ENCODE assay signal across 9 mouse cellular contexts in genomic region chr6:92850250-92850649, GRCm38 (mm10). TPM values are rescaled to one million over a fixed set of nuclear protein-coding genes. Genes with fewer than 3 reads are reported as not detected.
DNase-seq lines count a peak whose midpoint lies in the region; ATAC-seq and TF ChIP-seq lines count a peak whose summit lies in the region.
"Had no signal": no experiment of that assay in that cellular context is flagged by ENCODE, and none has a peak within 500 bp of the region (broad histone marks: within the 10 kb centered on the region; RNA-seq: fewer than 3 reads in every experiment).

No protein-coding gene starts in this region.

- 59% methylated on average over 5 of the region's 5 CpGs for WGBS in embryonic facial prominence, embryonic 11.5 days
- WGBS in embryonic facial prominence, embryonic 10.5 days, result 66% methylated on average over 5 of the region's 5 CpGs
- WGBS in kidney, adult 2 months, result 56% methylated on average over 5 of the region's 5 CpGs

- intact Hi-C loops in left cerebral cortex, postnatal 14 days (cut with DNase I), result no loop called here

- no peak overlapping the region for H3K4me2 ChIP-seq in embryonic facial prominence, embryonic 11.5 days (ENCODE audit: low read depth, low read length)

- no peaks in the 10 kb centered on the region for H3K36me3 ChIP-seq in embryonic facial prominence, embryonic 11.5 days (replicated peaks; ENCODE audit: control insufficient read depth, insufficient read depth, low read depth, low read length)
- H3K36me3 ChIP-seq in embryonic facial prominence, embryonic 10.5 days (replicated peaks), result peaks cover 19% of the 10 kb centered on the region
- H3K36me3 ChIP-seq in kidney, adult 2 months (ENCODE audit: control insufficient read depth, insufficient read depth, low read length), result no peaks in the 10 kb centered on the region; the same call in none of the 2 replicates

- no peak for TF ChIP-seq POLR2A in kidney, adult 2 months (IDR thresholded peaks at IDR 0.05; ENCODE audit: low read depth, low read length)

- peak; percentile 9 for DNase-seq in embryonic facial prominence, embryonic 11.5 days (ENCODE audit: low spot score)
- no peak for DNase-seq in embryonic facial prominence, embryonic 10.5 days (ENCODE audit: low spot score)
- peak; percentile 10 to 17 for DNase-seq in cerebellum, postnatal 25 days
- DNase-seq in heart, adult 11 months, result peak; percentile 100
- DNase-seq in kidney, adult 2 months, result peak; percentile 79
- DNase-seq in left cerebral cortex, postnatal 14 days (ENCODE audit: low spot score in 2 of 2), result peak; percentile 77
- DNase-seq in ovary, postnatal 14 days (ENCODE audit: low spot score), result peak; percentile 46

- ATAC-seq in embryonic facial prominence, embryonic 11.5 days (replicated peaks; ENCODE audit: insufficient number of reproducible peaks, low FRiP score, low TSS enrichment, low read depth), result no peak
- no peak for ATAC-seq in megakaryocyte, adult 5-6 weeks (ENCODE audit: poor library complexity, severe bottlenecking)

- no peaks in the 10 kb centered on the region for H3K27me3 ChIP-seq in embryonic facial prominence, embryonic 11.5 days (ENCODE audit: control insufficient read depth, insufficient read depth, low read length)
- H3K27me3 ChIP-seq in embryonic facial prominence, embryonic 10.5 days (replicated peaks; ENCODE audit: low read depth, poor library complexity, severe bottlenecking), result no peaks in the 10 kb centered on the region
- H3K27me3 ChIP-seq in kidney, adult 2 months (replicated peaks; ENCODE audit: control insufficient read depth, insufficient read depth, low read length), result no peaks in the 10 kb centered on the region

- no peaks in the 10 kb centered on the region for H3K4me1 ChIP-seq in embryonic facial prominence, embryonic 11.5 days (ENCODE audit: control insufficient read depth, insufficient read depth, low read length)
- H3K4me1 ChIP-seq in embryonic facial prominence, embryonic 10.5 days, result peaks cover 5% of the 10 kb centered on the region
- H3K4me1 ChIP-seq in kidney, adult 2 months (ENCODE audit: control insufficient read depth, insufficient read depth, low read length), result no peaks in the 10 kb centered on the region

- no peak for TF ChIP-seq CTCF in kidney, adult 2 months (conservative IDR thresholded peaks at IDR 0.05; ENCODE audit: insufficient read depth, insufficient read length, low read depth, low read length)

- no peak overlapping the region for H3K27ac ChIP-seq in embryonic facial prominence, embryonic 11.5 days (replicated peaks; ENCODE audit: low read depth, low read length)
- H3K27ac ChIP-seq in embryonic facial prominence, embryonic 10.5 days (replicated peaks), result no peak overlapping the region
- no peak overlapping the region for H3K27ac ChIP-seq in kidney, adult 2 months (ENCODE audit: insufficient read depth, low read depth, low read length)

- no peak overlapping the region for H3K9ac ChIP-seq in embryonic facial prominence, embryonic 11.5 days (replicated peaks; ENCODE audit: low read length)

- no peak overlapping the region for H3K4me3 ChIP-seq in embryonic facial prominence, embryonic 11.5 days (ENCODE audit: low read depth, low read length)
- no peak overlapping the region for H3K4me3 ChIP-seq in embryonic facial prominence, embryonic 10.5 days
- no peak overlapping the region for H3K4me3 ChIP-seq in kidney, adult 2 months (ENCODE audit: insufficient read depth, low read depth, low read length)
- H3K4me3 ChIP-seq: myocyte had no signal

- no peaks in the 10 kb centered on the region for H3K9me3 ChIP-seq in embryonic facial prominence, embryonic 11.5 days (replicated peaks; ENCODE audit: control insufficient read depth, low read length)
- no peaks in the 10 kb centered on the region for H3K9me3 ChIP-seq in embryonic facial prominence, embryonic 10.5 days

RNA-seq across cellular contexts. Expression of gene Gm15737, which starts 18.9 kb away (rescaled TPM):
- polyA plus RNA-seq in embryonic facial prominence, embryonic 11.5 days (2014; fragmentation: Nextera tagmentation; extraction: Ambion mirVana), result 0.07 TPM in 1 of 2 replicates, not detected in the other
- polyA plus RNA-seq in embryonic facial prominence, embryonic 10.5 days (2016; fragmentation: Nextera tagmentation; extraction: Ambion mirVana), result not detected in 2 replicates
- 0.01 TPM in 1 of 2 replicates, not detected in the other for polyA plus RNA-seq in kidney, adult 2 months (2012; rRNA removed)
- not detected for total RNA-seq in left cerebral cortex, postnatal 14 days (2021)
- total RNA-seq in megakaryocyte, adult 5-6 weeks (2015), result not detected in 2 replicates
- not detected in 2 replicates for total RNA-seq in megakaryocyte, adult 5-6 weeks (2017)
- polyA plus RNA-seq: myocyte had no signal

RNA-seq across cellular contexts. Expression of gene A730049H05Rik, which starts 34.0 kb away (rescaled TPM):
- 0.72 and 1.7 TPM in 2 replicates for polyA plus RNA-seq in embryonic facial prominence, embryonic 11.5 days (2014; fragmentation: Nextera tagmentation; extraction: Ambion mirVana)
- polyA plus RNA-seq in embryonic facial prominence, embryonic 10.5 days (2016; fragmentation: Nextera tagmentation; extraction: Ambion mirVana), result 1.5 TPM in 2 replicates
- 2.1 and 2.6 TPM in 2 replicates for polyA plus RNA-seq in kidney, adult 2 months (2012; rRNA removed)
- total RNA-seq in left cerebral cortex, postnatal 14 days (2021), result not detected
- total RNA-seq in megakaryocyte, adult 5-6 weeks (2015), result not detected in 2 replicates
- total RNA-seq in megakaryocyte, adult 5-6 weeks (2017), result not detected in 2 replicates
